Mouse (Mus musculus): ENCODE data around the gene Hephl1.

Hephl1 gene

GRCm38 (mm10) chr9:15060026-15060425 lies 51.9 kb downstream of the Hephl1 start:
- in situ Hi-C loops (cut with MboI, MseI), result no loop called here

GRCm38 (mm10) chr9:15045740-15046139 lies 66.2 kb downstream of the Hephl1 start:
- in situ Hi-C loops (cut with MboI, MseI), result no loop called here

GRCm38 (mm10) chr9:15045084-15045669 lies 66.7 kb downstream of the Hephl1 start, which contains the start of gene Panx1:
Gene Panx1 (minus strand): TSS chr9:15045478.
- in situ Hi-C loops (cut with MboI, MseI), result no loop called here

GRCm38 (mm10) chr9:15044391-15045083 lies 67.4 kb downstream of the Hephl1 start:
- in situ Hi-C loops (cut with MboI, MseI), result no loop called here

GRCm38 (mm10) chr9:15041556-15041955 lies 70.4 kb downstream of the Hephl1 start:
- in situ Hi-C loops (cut with MboI, MseI), result no loop called here

- in situ Hi-C loops (cut with MboI, MseI), result no loop called here
Measured at GRCm38 (mm10) chr9:15039848-15040247, 72.1 kb downstream of the Hephl1 start.

GRCm38 (mm10) chr9:15037704-15038103 lies 74.2 kb downstream of the Hephl1 start:
- in situ Hi-C loops (cut with MboI, MseI), result no loop called here

GRCm38 (mm10) chr9:15037237-15037636 lies 74.7 kb downstream of the Hephl1 start:
- in situ Hi-C loops (cut with MboI, MseI), result no loop called here

GRCm38 (mm10) chr9:15036807-15037206 lies 75.1 kb downstream of the Hephl1 start:
- in situ Hi-C loops (cut with MboI, MseI), result no loop called here

GRCm38 (mm10) chr9:15036405-15036804 lies 75.5 kb downstream of the Hephl1 start:
- in situ Hi-C loops (cut with MboI, MseI), result no loop called here

- in situ Hi-C loops (cut with MboI, MseI), result no loop called here
Measured at GRCm38 (mm10) chr9:15035979-15036378, 75.9 kb downstream of the Hephl1 start.

GRCm38 (mm10) chr9:15034546-15035273 lies 77.2 kb downstream of the Hephl1 start:
- in situ Hi-C loops (cut with MboI, MseI), result no loop called here

GRCm38 (mm10) chr9:15033568-15034160 lies 78.2 kb downstream of the Hephl1 start:
- in situ Hi-C loops (cut with MboI, MseI), result no loop called here

GRCm38 (mm10) chr9:15032797-15033196 lies 79.1 kb downstream of the Hephl1 start:
- in situ Hi-C loops (cut with MboI, MseI), result no loop called here

- in situ Hi-C loops (cut with MboI, MseI), result no loop called here
Measured at GRCm38 (mm10) chr9:15030771-15031170, 81.1 kb downstream of the Hephl1 start.

- in situ Hi-C loops (cut with MboI, MseI), result loop anchor here (5.0 kb wide), 1 partner anchor 252 kb away; no protein-coding TSS in a partner anchor
Measured at GRCm38 (mm10) chr9:15029025-15029727, 82.7 kb downstream of the Hephl1 start.

- in situ Hi-C loops (cut with MboI, MseI), result loop anchor here (5.0 kb wide), 1 partner anchor 250 kb away; no protein-coding TSS in a partner anchor
Measured at GRCm38 (mm10) chr9:15027725-15028124, 84.2 kb downstream of the Hephl1 start.

GRCm38 (mm10) chr9:15023049-15023448 lies 88.9 kb downstream of the Hephl1 start:
- in situ Hi-C loops (cut with MboI, MseI), result no loop called here

GRCm38 (mm10) chr9:15021156-15021555 lies 90.8 kb downstream of the Hephl1 start:
- in situ Hi-C loops (cut with MboI, MseI), result no loop called here

- in situ Hi-C loops (cut with MboI, MseI), result no loop called here
Measured at GRCm38 (mm10) chr9:15020561-15021080, 91.3 kb downstream of the Hephl1 start.

- in situ Hi-C loops (cut with MboI, MseI), result loop anchor here (10.0 kb wide), 1 partner anchor 154 kb away; the partner anchor contains the start of gene Gpr83
Measured at GRCm38 (mm10) chr9:15018756-15019131, 93.2 kb downstream of the Hephl1 start.
